Mouse (Mus musculus) layer of hippocampus, postnatal 10 days (tissue): Measurements from ENCODE around the gene Palm. TPM values are rescaled to one million over a fixed set of nuclear protein-coding genes. Genes with fewer than 3 reads are reported as not detected.

Experiments
- DNase-seq, 2 experiments: peaks; one replicate each; pipeline ENCODE4 v3.0.0; 2021; ENCODE audit warnings: low spot score in 2 of 2
- total RNA-seq, 2 experiments: library from RNA; stranded (reverse); gene quantifications; 2 replicates each; pipeline ENCODE4 v1.2.3; 2021

The Palm gene
- total RNA-seq, 2 experiments from 2014 or later, result 392 to 395 TPM

GRCm38 (mm10) chr10:79795905-79796304, 2.5 kb downstream of the Palm start:
- DNase-seq, result no peak

- DNase-seq, result no peak
These were observed 4.0 kb downstream of the Palm start for GRCm38 (mm10) chr10:79797326-79797725.

GRCm38 (mm10) chr10:79798289-79798928, 5.0 kb downstream of the Palm start:
- DNase-seq, result no peak

GRCm38 (mm10) chr10:79800508-79800907, 7.1 kb downstream of the Palm start:
- DNase-seq, result no peak

GRCm38 (mm10) chr10:79801837-79802236, 8.5 kb downstream of the Palm start:
- no peak for DNase-seq

GRCm38 (mm10) chr10:79802331-79802971, 9.1 kb downstream of the Palm start:
- DNase-seq, result no peak

- DNase-seq, result peak; percentile 89 to 94
These were observed 10.4 kb downstream of the Palm start for GRCm38 (mm10) chr10:79803716-79804323.

- no peak for DNase-seq
These were observed 12.3 kb downstream of the Palm start for GRCm38 (mm10) chr10:79805636-79806035.

GRCm38 (mm10) chr10:79806331-79806730, 13.0 kb downstream of the Palm start:
- DNase-seq, result no peak

GRCm38 (mm10) chr10:79806972-79807371, 13.6 kb downstream of the Palm start:
- DNase-seq, result no peak

GRCm38 (mm10) chr10:79807826-79808225, 14.5 kb downstream of the Palm start:
- DNase-seq, result no peak

- DNase-seq, result no peak
These were observed 15.4 kb downstream of the Palm start for GRCm38 (mm10) chr10:79808728-79809127.

- DNase-seq, result peak; percentile 94
These were observed 18.6 kb downstream of the Palm start for GRCm38 (mm10) chr10:79811736-79812637.

- no peak for DNase-seq
These were observed 21.0 kb downstream of the Palm start for GRCm38 (mm10) chr10:79814271-79814842.

- DNase-seq, result no peak
These were observed 22.5 kb downstream of the Palm start for GRCm38 (mm10) chr10:79815671-79816494.

- no peak for DNase-seq
These were observed 23.7 kb downstream of the Palm start for GRCm38 (mm10) chr10:79817111-79817510.

GRCm38 (mm10) chr10:79818225-79818624, 24.9 kb downstream of the Palm start:
- no peak for DNase-seq

GRCm38 (mm10) chr10:79819606-79820005, 26.2 kb downstream of the Palm start:
- DNase-seq, result no peak

- no peak for DNase-seq
These were observed 26.9 kb downstream of the Palm start for GRCm38 (mm10) chr10:79820277-79820676.

- DNase-seq, result no peak
These were observed 27.4 kb downstream of the Palm start, which contains the start of gene Misp for GRCm38 (mm10) chr10:79820782-79821181. Gene Misp, plus strand, starts transcription at chr10:79820989.
